Mouse (Mus musculus) erythroblast, adult 5-6 weeks (primary cell): ENCODE measurements around the gene Zfp956. TPM values are rescaled to one million over a fixed set of nuclear protein-coding genes. Genes with fewer than 3 reads are reported as not detected.
A peak's percentile ranks its signal among the peaks of the same experiment; 100 is the strongest.

Source experiments
- ATAC-seq: replicated peaks from 2 replicates; pipeline ENCODE4 v1.8.0; 2016; ENCODE audit warnings: moderate number of reproducible peaks, mild to moderate bottlenecking, moderate TSS enrichment, inconsistent platforms; ENCODE audit not compliant: poor library complexity, low FRiP score, severe bottlenecking
- total RNA-seq, 2 experiments: library from RNA; stranded (forward) in 1 of 2; stranded (reverse) in 1 of 2; fragments of 150-400 nt in 1 of 2; fragments of 200-764, 138-1000 nt in 1 of 2; gene quantifications; 2 replicates each; pipeline versions ENCODE4 v1.2.3 to v1.2.4; 2015 to 2017; ENCODE audit warnings: low replicate concordance in 2 of 2

The Zfp956 gene
- total RNA-seq (2015; ENCODE audit: low replicate concordance) (0.19 and 1.0 TPM in 2 replicates), total RNA-seq (2017; ENCODE audit: low replicate concordance) (0.98 and 1.8 TPM in 2 replicates)

GRCm38 (mm10) chr6:47953191-47953726 is at the start of gene Zfp956:
Gene Zfp956, plus strand, starts transcription at chr6:47953390.
- ATAC-seq = peak; percentile 96

- no peak for ATAC-seq
These were observed 49.6 kb upstream of the Zfp956 start for GRCm38 (mm10) chr6:47903587-47903986.

- ATAC-seq = no peak
These were observed 48.8 kb upstream of the Zfp956 start for GRCm38 (mm10) chr6:47904361-47904760.

- ATAC-seq = no peak
These were observed 48.1 kb upstream of the Zfp956 start for GRCm38 (mm10) chr6:47904917-47905695.

- no peak for ATAC-seq
These were observed 46.9 kb upstream of the Zfp956 start for GRCm38 (mm10) chr6:47906326-47906725.

GRCm38 (mm10) chr6:47909007-47909406 is 44.2 kb upstream of the Zfp956 start:
- ATAC-seq = no peak

- ATAC-seq = no peak
These were observed 41.5 kb upstream of the Zfp956 start for GRCm38 (mm10) chr6:47911650-47912049.

- ATAC-seq = no peak
These were observed 40.2 kb upstream of the Zfp956 start for GRCm38 (mm10) chr6:47912991-47913390.

GRCm38 (mm10) chr6:47917051-47917450 is 36.1 kb upstream of the Zfp956 start:
- no peak for ATAC-seq

- ATAC-seq = no peak
These were observed 34.4 kb upstream of the Zfp956 start for GRCm38 (mm10) chr6:47918768-47919274.

- ATAC-seq = peak; percentile 38
These were observed 33.3 kb upstream of the Zfp956 start for GRCm38 (mm10) chr6:47919646-47920446.

GRCm38 (mm10) chr6:47920447-47921340 is 32.5 kb upstream of the Zfp956 start, which contains the start of gene Zfp212:
Gene Zfp212, plus strand, starts transcription at chr6:47920476.
- peak; percentile 92 for ATAC-seq

GRCm38 (mm10) chr6:47942461-47942860 is 10.7 kb upstream of the Zfp956 start:
- 0 out of 2 replicates have a peak, but pooled peaks have one; percentile 17 for ATAC-seq

GRCm38 (mm10) chr6:47943021-47943691 is 10.0 kb upstream of the Zfp956 start:
- peak; percentile 86 for ATAC-seq

- no peak for ATAC-seq
These were observed 9.5 kb upstream of the Zfp956 start for GRCm38 (mm10) chr6:47943721-47944120.

GRCm38 (mm10) chr6:47947388-47947787 is 5.8 kb upstream of the Zfp956 start:
- no peak for ATAC-seq

- ATAC-seq = no peak
These were observed 1.2 kb downstream of the Zfp956 start for GRCm38 (mm10) chr6:47954425-47954824.

GRCm38 (mm10) chr6:47957816-47958215 is 4.6 kb downstream of the Zfp956 start:
- no peak for ATAC-seq
